Mouse (Mus musculus) kidney, adult 2 months (tissue): Measurements from ENCODE around the gene Tfr2.

Source experiments
- CTCF ChIP-seq: fragments of 200-500 bp; conservative IDR thresholded peaks from 2 replicates; pipeline ENCODE4 v1.5.1; 2011; ENCODE audit warnings: low read depth, mild to moderate bottlenecking, control low read depth, low read length, moderate library complexity, mixed read lengths; ENCODE audit not compliant: insufficient read depth, insufficient read length
- POLR2A ChIP-seq: fragments of 200-500 bp; IDR thresholded peaks from one replicate; pipeline ENCODE4 v1.6.1; 2011; ENCODE audit warnings: low read depth, low read length, control low read depth

DNA sequence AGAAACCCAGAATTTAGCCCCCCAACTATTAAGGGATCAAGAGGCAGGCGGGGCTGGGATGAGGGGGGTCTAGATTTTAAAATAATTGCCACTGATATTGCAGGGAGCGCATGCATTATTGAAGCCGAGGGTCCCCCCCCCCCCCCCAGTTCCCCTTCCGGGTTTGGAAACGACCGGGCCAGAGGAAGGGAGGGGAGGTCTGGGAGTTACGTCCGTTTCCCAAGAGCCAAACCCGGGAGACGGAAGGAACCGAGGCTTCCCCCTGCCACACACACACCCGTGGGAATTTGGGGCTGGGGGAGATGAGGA lies 36.9 kb upstream of the Tfr2 start:
- TF ChIP-seq POLR2A = no peak
- no peak for TF ChIP-seq CTCF
